Mouse (Mus musculus) heart, embryonic 14.5 days (tissue): Measurements from ENCODE around the gene Rai14. TPM values are rescaled to one million over a fixed set of nuclear protein-coding genes. Genes with fewer than 3 reads are reported as not detected.

Source experiments
- ATAC-seq: fragments of 200-750 bp; cut with Nextera tagmentation; 2 replicates; pipeline ENCODE4 v1.8.0; 2017; ENCODE audit warnings: low read depth, moderate TSS enrichment; ENCODE audit not compliant: insufficient number of reproducible peaks, insufficient read depth, low FRiP score
- H3K27ac ChIP-seq, 2 experiments: fragments of 200-500 bp in 1 of 2; fragments of 300-500 bp in 1 of 2; sonication (generic) in 1 of 2; replicated peaks in 1 of 2; 2 replicates each; pipeline ENCODE4 v1.5.1; 2012 to 2014; ENCODE audit warnings: low read depth in 2 of 2, low read length in 2 of 2, control low read depth in 1 of 2, mild to moderate bottlenecking in 1 of 2, mixed read lengths in 1 of 2; ENCODE audit not compliant: control insufficient read depth in 1 of 2, insufficient read depth in 1 of 2
- H3K27me3 ChIP-seq: fragments of 300-500 bp; sonication (generic); 2 replicates; pipeline ENCODE4 v1.6.1; 2014; ENCODE audit warnings: mild to moderate bottlenecking, low read length, control low read depth; ENCODE audit not compliant: control insufficient read depth, insufficient read depth
- H3K36me3 ChIP-seq: fragments of 300-500 bp; sonication (generic); 2 replicates; pipeline ENCODE4 v1.6.1; 2014; ENCODE audit warnings: mild to moderate bottlenecking, control low read depth, low read length, mixed read lengths; ENCODE audit not compliant: control insufficient read depth, insufficient read depth
- H3K4me1 ChIP-seq, 2 experiments: fragments of 200-500 bp in 1 of 2; fragments of 300-500 bp in 1 of 2; sonication (generic) in 1 of 2; 2 replicates each; pipeline ENCODE4 v1.6.1; 2012 to 2014; ENCODE audit warnings: low read length in 2 of 2, control low read depth in 1 of 2, mixed read lengths in 1 of 2; ENCODE audit not compliant: control insufficient read depth in 2 of 2, insufficient read depth in 2 of 2
- H3K4me2 ChIP-seq: fragments of 300-500 bp; sonication (generic); 2 replicates; pipeline ENCODE4 v1.6.1; 2014; ENCODE audit warnings: mild to moderate bottlenecking, low read length
- H3K4me3 ChIP-seq, 2 experiments: fragments of 200-500 bp in 1 of 2; fragments of 300-500 bp in 1 of 2; sonication (generic) in 1 of 2; 2 replicates each; pipeline ENCODE4 v1.5.1; 2012 to 2014; ENCODE audit warnings: low read length in 2 of 2, mild to moderate bottlenecking in 2 of 2, control low read depth in 1 of 2, low read depth in 1 of 2, moderate library complexity in 1 of 2; ENCODE audit not compliant: control insufficient read depth in 1 of 2, insufficient read depth in 1 of 2
- H3K9ac ChIP-seq: fragments of 300-500 bp; sonication (generic); 2 replicates; pipeline ENCODE4 v1.6.1; 2014; ENCODE audit warnings: mild to moderate bottlenecking, low read length
- H3K9me3 ChIP-seq: fragments of 300-500 bp; sonication (generic); 2 replicates; pipeline ENCODE4 v1.6.1; 2016; ENCODE audit warnings: low read length, control low read depth; ENCODE audit not compliant: control insufficient read depth
- WGBS: fragments of 180-500 bp; shearing (Covaris S2); extraction: QIAGEN DNeasy Blood & Tissue Kit; methylation state at CpG from one replicate; pipeline ENCODE4 v1.1.7; 2014; 5-methylcytosine and 5-hydroxymethylcytosine counted together
- polyA plus RNA-seq: library from polyadenylated mRNA; unstranded; fragments of >200 nt; fragmentation: Nextera tagmentation; extraction: Ambion mirVana; gene quantifications from 2 replicates; pipeline ENCODE4 v1.2.1, GENCODE M21; 2014

Gene Rai14
- polyA plus RNA-seq, 1 experiment from 2014 or later = 12.9 TPM

DNA sequence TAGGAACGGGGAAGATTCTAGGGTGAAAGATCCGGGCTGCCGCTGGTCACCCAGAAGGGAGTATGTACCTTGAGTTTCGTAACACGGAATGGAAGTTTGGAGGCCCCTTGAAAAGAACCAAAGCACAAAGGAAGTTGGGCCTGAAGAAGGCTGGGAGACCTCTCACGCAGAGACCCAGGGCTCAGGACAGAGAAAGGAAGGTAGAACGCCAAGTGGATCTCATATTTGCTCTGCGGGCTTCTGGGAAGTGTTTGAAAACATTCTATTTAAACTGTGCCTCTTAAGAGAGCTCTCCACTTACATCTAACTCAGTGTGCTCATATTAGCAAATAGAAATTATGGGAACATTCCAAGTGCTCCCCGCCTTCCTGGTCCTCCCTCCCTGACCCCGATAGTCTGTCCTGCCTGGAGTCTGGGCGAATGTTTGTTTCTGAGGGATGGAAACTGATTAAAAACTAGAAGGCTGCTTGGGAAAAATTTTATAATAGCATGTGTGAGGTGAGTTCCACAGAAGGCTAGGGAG is 6.9 kb upstream of the Rai14 start:
- WGBS = 91% methylated on average over 11 of the region's 11 CpGs
- no peak for ATAC-seq
- Histone ChIP-seq H3K9me3 (peaks cover 11% of the 10 kb centered on the region; the same call in 1 of the 2 replicates), H3K27me3 (0 out of 2 replicates have a peak, but pooled peaks cover 3% of the 10 kb centered on the region), H3K9ac (no peak overlapping the region), H3K4me1 (peaks cover 6 to 14% of the 10 kb centered on the region in 2 experiments), H3K27ac (no peak overlapping the region), H3K4me3 (no peak overlapping the region), H3K36me3 (no peaks in the 10 kb centered on the region), H3K4me2 (no peak overlapping the region)

DNA sequence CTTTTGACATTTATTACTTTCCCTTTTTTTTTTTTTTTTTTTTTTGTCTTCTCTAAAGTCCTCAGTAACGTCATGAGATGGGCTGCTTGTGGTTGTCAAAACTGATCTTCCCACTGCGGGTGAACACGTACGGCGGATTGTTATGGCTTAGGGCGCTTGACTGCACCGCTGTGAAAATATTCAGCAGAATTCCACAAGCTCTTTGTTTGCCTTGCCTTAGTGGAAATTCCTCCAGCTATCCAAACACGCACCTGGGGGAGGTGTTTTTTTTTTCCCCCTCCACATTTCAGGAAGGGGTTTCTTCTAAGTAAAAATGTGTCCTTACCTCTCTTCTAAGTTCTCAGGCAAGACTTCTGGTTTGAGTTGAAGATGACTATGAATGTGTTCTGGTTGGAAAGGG is 6.2 kb upstream of the Rai14 start:
- Histone ChIP-seq H3K9me3 (peaks cover 11% of the 10 kb centered on the region; the same call in 1 of the 2 replicates), H3K4me3 (no peak overlapping the region), H3K9ac (no peak overlapping the region), H3K36me3 (no peaks in the 10 kb centered on the region), H3K27ac (no peak overlapping the region), H3K4me1 (peaks cover 6 to 14% of the 10 kb centered on the region in 2 experiments), H3K27me3 (0 out of 2 replicates have a peak, but pooled peaks cover 3% of the 10 kb centered on the region), H3K4me2 (no peak overlapping the region)
- ATAC-seq = no peak
- WGBS = 74% methylated on average over 8 of the region's 8 CpGs

DNA sequence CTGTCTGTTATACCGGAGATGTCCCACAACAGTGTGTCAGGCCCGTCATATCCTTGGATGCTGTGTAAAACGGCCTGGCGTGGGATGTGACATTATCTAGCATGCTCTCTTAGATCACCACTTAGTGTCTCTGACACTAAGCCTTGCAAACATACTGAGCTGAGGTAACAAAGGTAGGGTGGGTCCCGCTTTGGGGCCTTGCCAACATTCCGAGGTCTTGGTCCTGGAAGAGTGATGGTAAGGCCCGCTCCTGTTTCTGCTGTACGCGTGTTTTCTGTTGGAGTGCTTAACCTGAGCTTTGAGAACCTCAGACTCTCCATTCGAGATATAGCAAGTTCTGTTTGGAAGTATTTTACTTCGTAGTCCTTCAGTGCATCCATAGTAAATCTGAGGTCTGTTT is 5.8 kb upstream of the Rai14 start:
- Histone ChIP-seq H3K4me3 (no peak overlapping the region), H3K4me2 (no peak overlapping the region), H3K4me1 (peaks cover 6 to 14% of the 10 kb centered on the region in 2 experiments), H3K27ac (no peak overlapping the region), H3K36me3 (no peaks in the 10 kb centered on the region), H3K27me3 (0 out of 2 replicates have a peak, but pooled peaks cover 3% of the 10 kb centered on the region), H3K9me3 (peaks cover 11% of the 10 kb centered on the region; the same call in 1 of the 2 replicates), H3K9ac (no peak overlapping the region)
- WGBS = 81% methylated on average over 11 of the region's 11 CpGs
- ATAC-seq = no peak

DNA sequence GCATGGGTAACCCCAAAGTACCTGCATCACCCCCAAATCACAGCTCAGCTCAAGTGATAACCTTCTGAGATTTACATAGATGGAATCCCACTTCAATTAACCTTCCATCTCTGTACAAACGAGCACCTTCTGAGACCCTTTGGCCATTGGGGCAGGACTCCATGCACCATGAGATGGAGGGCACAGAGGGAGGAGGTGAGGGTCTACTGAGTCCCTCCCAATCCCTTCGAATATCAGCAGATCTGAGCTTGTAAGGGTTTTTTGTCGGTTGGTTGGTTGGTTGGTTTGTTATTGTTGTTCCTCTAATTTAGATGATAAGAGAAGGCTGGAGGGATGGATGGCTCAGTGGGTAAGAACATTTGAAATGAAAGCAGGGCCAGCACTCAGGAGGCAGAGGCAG is 5.1 kb upstream of the Rai14 start:
- H3K9me3 ChIP-seq = peaks cover 11% of the 10 kb centered on the region; the same call in 1 of the 2 replicates
- WGBS = 72% methylated on average over 3 of the region's 3 CpGs
- H3K36me3 ChIP-seq = no peaks in the 10 kb centered on the region
- peaks cover 6 to 14% of the 10 kb centered on the region in 2 experiments for H3K4me1 ChIP-seq
- no peak for ATAC-seq
- no peak overlapping the region for H3K4me2 ChIP-seq
- H3K4me3 ChIP-seq = no peak overlapping the region
- H3K9ac ChIP-seq = no peak overlapping the region
- H3K27me3 ChIP-seq = no peaks in the 10 kb centered on the region
- H3K27ac ChIP-seq = no peak overlapping the region

DNA sequence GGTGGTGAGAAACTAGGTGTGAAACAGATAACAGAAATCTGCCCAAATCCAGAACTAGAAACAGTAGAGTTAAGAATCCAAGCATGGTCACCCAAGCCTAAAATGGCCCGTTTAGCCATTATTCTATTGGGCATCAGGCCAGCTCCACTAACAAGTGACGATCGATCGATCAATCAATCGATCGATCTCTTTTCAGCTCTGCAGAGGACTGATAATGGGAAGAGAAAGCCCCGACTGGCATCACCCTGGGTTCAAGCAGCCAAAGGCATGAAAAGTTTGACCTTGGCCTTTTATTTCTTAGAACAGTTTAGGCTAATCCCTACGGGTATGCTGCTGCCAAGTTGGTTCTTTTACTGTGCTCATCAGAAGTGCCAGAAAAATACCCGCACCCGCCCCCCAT is 4.3 kb upstream of the Rai14 start:
- H3K4me2 ChIP-seq = no peak overlapping the region

DNA sequence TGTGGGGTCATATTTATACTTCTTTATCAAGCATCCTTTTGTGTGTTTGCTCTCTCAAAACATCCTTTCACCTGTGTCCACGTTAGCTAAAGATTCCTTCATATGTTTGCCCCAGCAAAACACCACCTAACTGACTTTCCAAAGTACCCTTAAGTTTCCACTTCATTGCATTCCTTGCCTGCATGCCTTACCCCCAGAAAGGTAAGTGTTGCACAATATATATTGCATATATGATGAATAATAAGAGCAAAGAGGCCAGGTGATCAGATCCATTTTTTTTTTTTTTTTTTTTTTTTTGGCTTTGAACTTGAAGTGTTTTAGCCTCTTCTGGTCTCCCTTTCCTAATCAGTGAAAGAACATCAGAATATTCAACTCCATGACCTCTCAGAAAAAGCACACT is 2.9 kb upstream of the Rai14 start:
- Histone ChIP-seq H3K27ac (no peak overlapping the region), H3K4me2 (no peak overlapping the region), H3K4me3 (no peak overlapping the region), H3K9ac (no peak overlapping the region), H3K9me3 (peaks cover 11% of the 10 kb centered on the region; the same call in 1 of the 2 replicates), H3K4me1 (peaks cover 0 to 3% of the 10 kb centered on the region in 2 experiments; a peak in 2 of 4 replicates), H3K36me3 (no peaks in the 10 kb centered on the region), H3K27me3 (peaks cover 11% of the 10 kb centered on the region; the same call in 1 of the 2 replicates)
- ATAC-seq = no peak
- 89% methylated on average over 1 of the region's 1 CpGs for WGBS

More for the DNA sequence above, 4.3 kb upstream of the Rai14 start:
- Histone ChIP-seq H3K9ac (no peak overlapping the region), H3K9me3 (peaks cover 11% of the 10 kb centered on the region; the same call in 1 of the 2 replicates), H3K4me3 (no peak overlapping the region), H3K36me3 (no peaks in the 10 kb centered on the region), H3K27me3 (no peaks in the 10 kb centered on the region), H3K4me1 (peaks cover 5 to 14% of the 10 kb centered on the region in 2 experiments), H3K27ac (no peak overlapping the region)
- 88% methylated on average over 10 of the region's 10 CpGs for WGBS
- no peak for ATAC-seq

DNA sequence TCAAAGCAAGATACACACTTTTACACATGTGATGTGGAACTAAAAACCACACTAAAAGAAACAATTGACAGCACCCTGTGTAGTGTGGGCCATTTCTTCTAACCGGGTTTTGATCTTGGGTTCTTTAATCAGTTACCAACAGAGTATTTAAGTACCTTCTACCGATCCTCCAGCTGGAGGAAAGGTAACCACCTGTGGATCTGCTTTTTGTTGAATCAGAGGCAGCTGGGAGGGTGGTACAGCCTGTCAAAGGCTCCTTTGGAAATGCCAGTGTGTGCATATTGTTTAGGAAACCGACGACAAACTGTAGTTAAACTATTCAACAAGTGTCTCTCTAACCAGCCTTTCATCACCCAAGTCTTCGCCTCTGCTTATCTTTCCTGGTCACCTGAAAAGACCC is 1.5 kb upstream of the Rai14 start:
- H3K9me3 ChIP-seq = peaks cover 11% of the 10 kb centered on the region; the same call in 1 of the 2 replicates
- H3K9ac ChIP-seq = no peak overlapping the region
- H3K4me3 ChIP-seq = no peak overlapping the region
- H3K4me2 ChIP-seq = no peak overlapping the region
- no peak for ATAC-seq
- WGBS = 30% methylated on average over 5 of the region's 5 CpGs
- H3K27ac ChIP-seq = no peak overlapping the region
- peaks cover 0 to 3% of the 10 kb centered on the region in 2 experiments; a peak in 2 of 4 replicates for H3K4me1 ChIP-seq
- no peaks in the 10 kb centered on the region for H3K36me3 ChIP-seq
- H3K27me3 ChIP-seq = peaks cover 15% of the 10 kb centered on the region; the same call in 1 of the 2 replicates
